Mouse (Mus musculus) spleen, postnatal 36 days (tissue): ENCODE results near the gene Gm10642.

Source experiments
- DNase-seq, 2 experiments: peaks; one replicate each; pipeline ENCODE4 v3.0.0; 2022; ENCODE audit warnings: low spot score in 2 of 2, mixed read lengths in 1 of 2

Gene Gm10642

GRCm38 (mm10) chr9:70671772-70672579, 15.9 kb downstream of the Gm10642 start:
- DNase-seq, result peak; percentile 36 to 42

GRCm38 (mm10) chr9:70673656-70674055, 17.6 kb downstream of the Gm10642 start:
- no peak for DNase-seq

GRCm38 (mm10) chr9:70675117-70675516, 19.1 kb downstream of the Gm10642 start:
- no peak for DNase-seq

GRCm38 (mm10) chr9:70675961-70676360, 19.9 kb downstream of the Gm10642 start:
- DNase-seq, result no peak

- peak; percentile 99 for DNase-seq
Measured at GRCm38 (mm10) chr9:70678682-70679131, 22.7 kb downstream of the Gm10642 start, which contains the start of gene Adam10. Gene Adam10 (plus strand): TSS chr9:70678997.

- DNase-seq, result peak; percentile 43 to 55
Measured at GRCm38 (mm10) chr9:70679132-70680091, 23.4 kb downstream of the Gm10642 start.

- no peak for DNase-seq
Measured at GRCm38 (mm10) chr9:70682202-70682601, 26.2 kb downstream of the Gm10642 start.

GRCm38 (mm10) chr9:70688301-70688968, 32.4 kb downstream of the Gm10642 start:
- DNase-seq, result no peak

GRCm38 (mm10) chr9:70689926-70690325, 33.9 kb downstream of the Gm10642 start:
- DNase-seq, result no peak

- DNase-seq, result no peak
Measured at GRCm38 (mm10) chr9:70690579-70690978, 34.5 kb downstream of the Gm10642 start.

GRCm38 (mm10) chr9:70691772-70692693, 36.0 kb downstream of the Gm10642 start:
- DNase-seq, result no peak

- no peak for DNase-seq
Measured at GRCm38 (mm10) chr9:70695723-70696122, 39.7 kb downstream of the Gm10642 start.

GRCm38 (mm10) chr9:70698090-70698489, 42.0 kb downstream of the Gm10642 start:
- no peak for DNase-seq

GRCm38 (mm10) chr9:70703597-70704203, 47.6 kb downstream of the Gm10642 start:
- no peak for DNase-seq

GRCm38 (mm10) chr9:70706444-70706843, 50.4 kb downstream of the Gm10642 start:
- no peak for DNase-seq
